Mouse (Mus musculus) cerebellum, adult 8-10 months (tissue): ENCODE data around the gene Fnip2.
"Not testable (repeated sequence)": the region's sequence is repeated elsewhere in the genome, so short reads cannot be mapped to it uniquely, and the experiment has no call there.

Experiments used
- DNase-seq: peaks from one replicate; pipeline ENCODE4 v3.0.0; 2022

Fnip2 gene

DNA sequence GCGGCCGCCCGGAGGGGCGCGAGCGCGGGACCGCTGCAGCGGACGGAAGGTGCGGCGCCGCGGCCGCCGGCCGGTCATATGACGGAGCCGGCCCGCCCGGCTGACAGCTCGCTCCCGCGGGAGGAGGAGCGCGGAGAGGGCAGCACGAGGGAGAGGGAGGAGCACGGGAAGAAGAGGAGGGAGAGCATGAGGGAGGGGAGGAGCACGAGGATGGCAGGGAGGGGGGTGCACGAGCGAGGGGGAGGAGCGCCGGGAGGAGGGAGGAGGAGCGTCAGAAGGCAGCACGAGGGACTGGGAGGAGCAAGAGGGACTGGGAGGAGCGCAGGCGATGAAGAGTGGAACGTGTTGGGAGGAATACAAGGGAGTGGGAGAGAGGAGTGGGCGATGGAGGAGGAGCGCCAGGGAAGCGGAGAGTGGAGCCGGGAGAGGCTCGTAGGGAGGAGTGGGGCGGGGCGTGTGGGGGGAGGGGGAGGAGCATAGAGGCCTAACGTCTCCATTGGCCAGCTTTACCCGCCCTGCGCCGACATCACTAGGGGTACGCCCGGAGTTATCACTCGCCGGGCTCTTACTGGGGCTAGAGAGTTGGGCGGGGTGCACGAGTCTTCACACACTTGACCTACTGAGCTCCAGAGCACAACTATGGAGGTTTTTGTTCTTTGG is at the start of gene Fnip2:
Gene Fnip2, minus strand, starts transcription at position 94 of the 660 bp plus-strand sequence.
- peak; percentile 89 for DNase-seq

DNA sequence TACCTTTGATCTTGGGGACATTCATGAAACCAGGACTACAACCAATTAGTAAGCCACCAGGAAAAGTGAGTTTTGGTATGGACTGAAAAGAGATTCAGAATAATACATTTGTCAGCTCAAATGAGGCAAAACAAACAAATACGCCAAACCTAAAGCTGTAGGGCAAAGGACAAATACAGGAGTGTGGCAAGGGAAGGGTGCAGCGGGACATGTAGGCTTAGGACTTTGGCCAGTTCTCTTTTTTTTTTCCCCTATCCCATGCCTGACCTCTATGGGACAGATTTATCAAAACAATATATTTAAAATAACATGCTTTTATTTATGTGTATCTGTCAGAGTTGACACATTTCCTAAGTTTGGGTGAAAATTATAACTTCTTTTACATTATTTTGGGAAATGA is 42.3 kb upstream of the Fnip2 start:
- no peak for DNase-seq

DNA sequence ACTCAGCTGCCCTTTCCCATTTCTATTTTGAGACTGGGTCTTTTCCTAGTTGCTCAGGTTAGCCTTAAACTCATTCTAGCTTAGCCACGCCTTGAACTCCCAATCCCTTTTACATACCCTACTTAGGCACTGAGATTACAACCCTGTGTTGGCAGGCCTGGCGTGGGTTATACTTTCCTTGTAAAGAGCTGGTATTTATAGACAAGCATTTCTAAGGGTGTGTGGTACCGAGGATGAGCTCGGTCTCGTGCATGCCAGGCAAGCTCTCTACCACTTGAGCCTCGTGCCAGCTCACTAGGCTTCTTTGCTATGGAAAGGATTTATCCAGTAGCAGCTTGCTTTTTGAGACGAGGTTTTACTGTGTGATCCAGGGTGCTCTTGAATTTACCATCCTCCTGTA is 27.9 kb upstream of the Fnip2 start:
- no peak for DNase-seq

DNA sequence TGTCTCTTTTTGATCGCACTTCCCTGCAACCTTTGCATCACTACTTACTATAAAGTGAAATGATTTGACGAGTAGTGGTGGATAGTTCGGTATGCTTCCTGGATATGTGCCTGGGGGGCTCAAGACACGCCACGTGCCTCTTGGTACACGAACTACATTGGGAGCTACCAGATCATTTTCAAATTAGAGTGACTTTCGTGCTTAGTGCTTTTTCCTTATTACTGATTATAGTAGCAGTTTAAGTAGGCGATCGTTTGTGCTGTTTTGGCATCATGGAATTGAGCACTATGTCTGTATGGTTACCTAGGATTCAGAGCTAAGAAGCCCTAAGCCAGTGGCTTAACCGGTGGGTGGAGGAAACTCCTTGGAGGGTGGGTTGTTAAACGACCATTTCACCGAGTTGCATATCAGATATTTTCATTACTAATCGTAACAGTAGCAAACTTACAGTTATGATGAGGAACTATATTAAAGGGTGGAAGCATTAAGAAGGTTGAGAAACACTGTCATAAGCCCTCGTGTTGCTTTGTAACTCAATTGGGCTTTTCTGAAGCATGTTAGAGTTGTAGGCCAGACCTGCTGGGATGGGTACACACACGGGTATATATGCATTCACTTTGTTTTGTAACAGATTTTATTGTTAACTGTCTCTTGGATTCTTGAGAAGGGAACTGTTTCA is 24.3 kb upstream of the Fnip2 start:
- no peak for DNase-seq

DNA sequence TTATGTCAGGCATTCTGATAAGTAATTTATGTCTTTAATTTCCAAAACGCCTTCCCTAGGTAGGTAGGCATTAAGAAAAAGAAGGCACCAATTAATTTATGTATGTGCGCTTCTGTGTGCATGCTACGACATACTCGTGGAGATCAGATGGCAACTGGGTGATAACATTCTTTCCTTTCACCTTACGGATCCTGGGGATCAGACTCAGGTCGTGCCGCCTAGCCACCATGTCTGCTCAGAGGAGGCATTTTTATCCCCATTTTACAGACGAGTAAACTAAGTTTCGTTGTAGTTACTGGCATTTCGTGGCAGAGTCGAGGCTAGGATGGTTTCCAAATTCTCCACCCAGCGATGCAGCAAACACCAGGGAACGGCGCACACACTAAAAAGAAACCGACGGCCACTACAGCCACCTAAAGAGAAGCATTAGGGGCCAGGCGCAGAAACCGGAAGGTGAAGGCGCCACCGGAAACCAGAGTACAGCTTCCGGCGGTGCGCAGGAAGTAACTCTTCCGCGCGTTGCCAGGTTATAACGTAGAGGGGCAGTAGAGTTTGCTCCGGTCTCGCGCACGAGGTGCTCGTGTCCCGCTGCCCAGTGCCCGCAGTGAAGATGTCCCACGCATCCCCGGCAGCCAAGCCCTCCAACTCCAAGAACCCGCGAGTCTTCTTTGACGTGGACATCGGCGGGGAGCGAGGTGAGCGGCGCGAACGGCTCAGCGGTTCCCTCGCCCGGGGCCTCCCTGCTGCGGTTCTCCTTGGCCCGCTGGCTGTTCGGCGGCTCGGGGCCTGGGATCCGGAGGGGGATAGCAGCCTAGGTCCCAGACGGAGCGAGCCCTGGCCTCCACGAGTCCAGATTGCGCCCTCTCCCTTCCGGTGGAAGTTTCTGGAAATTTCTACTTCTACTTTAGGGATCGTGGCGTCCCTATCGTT is 23.5 kb upstream of the Fnip2 start, which contains the start of gene Ppid:
Gene Ppid, plus strand, starts transcription at position 480 of the 930 bp plus-strand sequence.
- DNase-seq = peak; percentile 70

DNA sequence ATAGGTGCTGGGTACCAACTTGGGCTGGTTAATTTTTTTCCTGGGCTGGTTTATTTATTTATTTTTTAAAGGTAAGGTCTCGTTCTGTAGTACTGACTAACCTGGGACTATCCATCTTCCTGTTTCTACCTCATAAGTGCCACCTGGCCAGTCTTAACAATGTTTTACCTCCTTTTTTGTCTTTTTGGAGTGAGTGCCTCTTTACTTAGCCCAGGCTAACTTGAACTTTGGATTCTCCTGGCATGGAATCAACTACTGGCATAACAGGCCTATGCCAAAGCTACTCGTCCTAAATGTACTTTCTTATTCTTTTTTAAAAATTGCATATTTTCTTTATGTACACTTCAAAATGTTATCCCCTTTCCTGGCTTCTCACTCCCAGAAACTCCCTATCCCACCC is 22.1 kb upstream of the Fnip2 start:
- DNase-seq = no peak

DNA sequence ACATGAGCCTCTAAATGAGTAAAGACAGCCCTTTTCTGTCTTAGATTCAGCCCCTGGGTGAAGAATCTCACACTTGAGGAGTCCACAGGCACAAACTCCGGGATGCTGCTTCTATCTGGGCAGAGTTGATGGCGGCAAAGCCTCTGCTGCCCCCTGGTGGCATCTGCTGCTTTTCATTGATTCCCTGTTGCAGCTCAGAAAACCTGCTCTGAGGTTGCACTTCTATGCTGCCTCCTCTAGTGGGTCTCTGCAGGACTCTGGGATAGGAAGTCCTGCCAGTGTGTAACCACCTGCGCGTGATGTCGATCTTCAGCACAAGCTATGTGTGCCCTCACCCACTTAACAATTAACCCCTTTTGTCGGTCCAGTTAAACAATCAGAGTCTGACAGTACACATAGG is 19.2 kb upstream of the Fnip2 start:
- DNase-seq = peak; percentile 94

DNA sequence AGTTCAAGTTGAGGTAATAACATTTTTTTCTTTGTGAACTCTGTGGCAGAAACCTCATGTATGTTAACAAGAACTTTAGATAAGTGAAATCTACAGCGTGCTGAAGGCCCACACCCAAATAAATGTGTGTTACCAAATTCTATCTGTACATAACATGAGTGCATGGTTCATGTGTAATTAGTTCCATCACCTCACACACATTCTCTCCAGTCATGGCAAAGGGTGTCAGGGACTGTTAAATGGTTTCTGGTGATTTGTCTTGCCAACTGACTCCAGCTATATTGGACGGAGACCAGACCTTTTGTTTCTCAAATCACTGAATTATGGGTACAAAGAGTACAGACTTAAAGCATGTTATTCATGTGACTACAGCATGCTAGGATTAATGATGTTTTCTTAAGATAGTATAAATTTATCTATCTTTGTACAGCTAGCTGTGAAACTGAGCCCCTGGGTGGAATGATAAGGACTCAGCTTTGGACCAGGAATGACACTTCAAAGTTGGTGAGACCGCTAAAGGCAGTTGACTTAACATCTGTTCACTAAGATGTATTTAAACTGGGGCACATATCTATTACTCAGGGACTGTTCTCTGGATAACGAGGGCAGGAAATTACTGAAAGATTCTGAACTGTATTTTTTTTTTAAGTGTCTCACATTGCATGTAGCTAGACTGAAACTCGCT is 12.4 kb upstream of the Fnip2 start:
- no peak for DNase-seq

DNA sequence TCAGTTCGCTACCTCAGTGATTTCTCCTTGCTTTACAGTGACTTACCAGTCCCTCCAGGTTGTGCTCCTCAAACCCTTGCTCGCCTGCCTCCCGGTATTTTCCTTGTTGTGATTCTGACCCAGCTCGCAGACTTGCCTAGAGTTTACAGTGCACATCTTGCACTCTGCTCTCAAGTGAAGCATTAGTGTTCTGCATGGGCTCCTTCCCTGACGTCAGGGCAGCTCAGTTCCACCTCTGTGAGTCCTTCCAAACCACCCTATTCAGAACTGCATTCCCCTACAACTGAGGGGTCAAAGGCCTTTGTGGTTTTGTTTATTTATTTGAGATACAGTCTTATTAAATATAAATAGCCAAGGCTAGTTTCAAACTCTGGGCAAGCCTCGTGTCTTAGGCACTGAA is 10.6 kb upstream of the Fnip2 start:
- no peak for DNase-seq

DNA sequence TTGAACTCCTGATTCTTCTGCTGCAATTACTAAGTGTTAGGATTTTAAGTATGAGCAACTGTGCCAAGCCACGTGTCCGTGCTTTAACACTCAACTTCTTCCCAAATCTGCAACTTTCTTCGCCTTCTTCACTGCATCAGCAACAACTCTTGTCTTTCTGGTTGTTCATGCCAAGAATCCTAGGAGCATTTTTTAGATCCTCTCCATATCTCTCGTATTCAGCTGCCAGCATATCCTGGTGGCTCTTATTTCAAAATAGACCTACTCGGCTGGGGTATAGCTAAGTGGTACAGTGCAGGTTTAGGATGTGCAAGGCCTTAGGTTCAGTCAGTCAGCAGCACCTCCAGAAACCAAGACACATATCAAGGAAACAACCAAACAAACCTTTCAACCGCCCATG is 10.0 kb upstream of the Fnip2 start:
- no peak for DNase-seq

DNA sequence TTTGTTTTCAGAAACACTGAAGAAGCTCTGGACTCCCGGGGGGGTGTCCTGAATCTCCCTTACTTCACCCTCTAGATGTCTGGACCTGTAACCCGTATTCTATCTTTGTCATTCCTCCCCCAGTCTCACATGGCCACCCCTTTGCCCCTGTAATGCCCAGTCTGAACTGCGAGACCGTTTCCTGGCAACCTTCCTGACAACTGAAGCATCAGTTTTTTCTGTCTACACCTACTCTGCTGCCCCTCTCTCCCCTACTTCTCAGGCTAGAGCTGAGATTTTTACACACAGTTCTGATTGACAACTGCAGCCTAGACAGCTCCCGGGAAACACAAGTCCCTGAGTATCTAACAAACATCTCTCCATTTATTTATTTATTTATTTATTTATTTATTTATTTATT is 9.3 kb upstream of the Fnip2 start:
- DNase-seq = no peak

DNA sequence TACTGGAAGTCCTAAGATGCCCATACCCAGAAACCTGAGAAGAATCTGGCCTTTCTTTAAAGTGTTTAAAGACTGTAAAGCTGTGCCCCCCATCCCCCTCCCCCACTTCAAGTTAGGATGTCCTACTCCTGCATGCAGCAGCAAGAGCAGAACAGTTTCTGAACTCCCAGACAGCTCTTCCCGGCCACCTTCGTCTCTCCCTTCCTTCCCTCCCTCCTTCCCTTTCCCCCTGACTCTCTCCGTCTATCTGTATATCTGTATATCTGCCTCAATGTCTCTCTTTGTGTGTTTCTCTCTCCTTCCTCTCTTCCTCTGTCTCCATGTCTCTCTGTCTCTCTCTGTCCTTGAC is 8.8 kb upstream of the Fnip2 start:
- no peak for DNase-seq

DNA sequence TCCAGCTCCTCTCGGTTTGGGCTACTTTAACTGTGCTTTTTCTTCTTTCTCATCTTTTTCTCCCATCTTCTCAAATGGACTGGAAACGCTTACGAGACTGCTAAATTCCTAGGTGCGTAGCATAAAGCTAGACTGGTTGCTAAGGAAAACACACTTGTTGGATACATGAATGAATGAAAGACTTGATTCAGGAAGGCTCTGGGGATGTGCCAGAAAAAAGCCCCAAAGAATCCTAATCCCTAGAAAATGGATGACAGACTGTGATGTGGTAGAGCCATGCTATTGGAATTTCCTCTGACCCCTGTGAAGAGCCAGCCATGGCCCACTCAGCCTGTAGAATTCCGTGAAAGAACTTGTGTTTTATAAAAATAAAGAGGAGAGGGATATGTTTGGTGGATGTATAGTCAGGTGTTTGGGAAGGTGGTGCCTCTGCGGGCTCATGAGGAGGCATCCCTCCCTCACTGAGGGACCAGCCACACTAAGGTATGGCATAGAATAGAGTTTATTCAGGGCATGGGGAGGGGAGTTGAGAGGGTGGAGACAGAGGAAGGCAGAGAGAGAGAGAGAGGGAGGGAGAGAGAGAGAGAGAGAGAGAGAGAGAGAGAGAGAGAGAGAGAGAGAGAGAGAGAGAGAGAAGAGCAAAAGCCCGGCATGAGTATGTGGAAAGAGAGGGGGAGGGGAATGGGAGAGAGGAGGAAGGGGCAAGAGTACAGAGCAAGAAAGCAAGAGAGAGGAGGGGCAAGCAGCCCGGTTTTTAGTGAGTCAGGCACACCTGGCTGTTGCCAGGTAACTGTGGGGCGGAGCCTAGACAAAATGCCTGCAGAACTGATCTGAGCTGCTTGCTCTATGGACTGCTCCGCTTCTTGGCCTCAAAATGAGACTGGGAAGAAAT is 8.2 kb upstream of the Fnip2 start:
- no peak for DNase-seq

DNA sequence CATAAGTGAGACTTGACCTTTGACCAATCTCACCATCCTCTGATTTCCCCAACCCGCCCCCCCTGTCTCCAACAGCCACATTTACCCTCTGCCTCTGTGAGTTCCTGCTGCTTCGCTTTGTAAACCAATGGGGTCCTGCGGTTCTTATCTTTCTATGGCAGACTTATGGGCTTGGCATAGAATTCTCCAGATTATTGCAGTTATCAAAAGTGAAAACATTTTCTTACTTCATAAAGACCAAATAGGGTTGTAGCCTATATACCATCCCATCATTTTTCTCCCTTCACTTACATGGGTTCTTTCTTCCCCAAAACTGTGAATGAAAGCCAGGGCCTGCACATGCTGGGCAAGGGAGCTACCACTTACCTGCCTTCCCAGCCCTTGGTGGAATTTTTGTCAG is 6.7 kb upstream of the Fnip2 start:
- DNase-seq = no peak

DNA sequence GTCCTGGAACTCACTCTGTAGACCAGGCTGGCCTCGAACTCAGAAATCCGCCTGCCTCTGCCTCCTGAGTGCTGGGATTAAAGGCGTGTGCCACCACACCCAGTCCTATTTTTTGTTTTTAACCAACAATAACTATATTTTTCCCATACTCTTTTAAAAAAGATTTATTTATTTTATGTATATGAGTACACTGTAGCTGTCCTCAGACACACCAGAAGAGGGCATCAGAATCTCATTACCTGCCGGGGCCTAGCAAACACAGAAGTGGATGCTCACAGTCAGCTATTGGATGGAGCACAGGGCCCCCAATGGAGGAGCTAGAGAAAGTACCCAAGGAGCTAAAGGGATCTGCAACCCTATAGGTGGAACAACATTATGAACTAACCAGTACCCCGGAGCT is 5.8 kb upstream of the Fnip2 start:
- DNase-seq = not testable (repeated sequence)

DNA sequence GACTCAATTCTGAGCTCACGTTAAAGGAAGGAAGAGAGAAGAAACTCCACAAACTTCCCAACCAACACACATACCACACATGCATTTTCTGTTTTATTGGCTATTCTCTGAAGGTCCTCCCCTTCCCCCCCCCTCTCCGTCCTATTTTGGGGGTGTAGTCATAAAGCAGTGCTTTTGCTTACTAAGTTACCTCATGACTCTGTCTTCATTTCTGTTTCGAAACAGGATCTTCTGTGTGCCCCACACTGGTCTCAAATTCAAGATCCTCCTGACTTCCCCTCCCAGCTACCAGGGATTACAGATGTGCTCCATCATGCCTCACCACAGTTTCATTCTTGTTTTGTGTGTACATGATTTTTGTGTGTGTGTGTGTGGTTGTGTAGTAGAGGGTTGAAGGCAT is 4.8 kb upstream of the Fnip2 start:
- DNase-seq = no peak

DNA sequence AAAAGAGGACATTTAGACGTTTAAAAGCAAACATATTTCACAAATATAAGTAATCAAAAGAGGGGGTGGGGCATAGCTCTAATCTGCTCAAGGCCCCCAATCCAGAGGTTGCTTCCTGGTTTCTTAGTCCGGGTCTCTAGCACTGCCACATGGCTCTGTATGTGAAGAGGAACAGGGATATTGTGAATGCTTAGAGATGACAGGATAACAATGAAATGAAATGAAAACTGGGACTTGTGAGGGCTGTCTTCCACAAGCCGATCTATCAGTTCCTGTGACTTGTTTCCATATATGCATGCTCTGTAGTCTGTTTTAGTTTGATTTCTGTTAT is 1.7 kb upstream of the Fnip2 start:
- DNase-seq = no peak

DNA sequence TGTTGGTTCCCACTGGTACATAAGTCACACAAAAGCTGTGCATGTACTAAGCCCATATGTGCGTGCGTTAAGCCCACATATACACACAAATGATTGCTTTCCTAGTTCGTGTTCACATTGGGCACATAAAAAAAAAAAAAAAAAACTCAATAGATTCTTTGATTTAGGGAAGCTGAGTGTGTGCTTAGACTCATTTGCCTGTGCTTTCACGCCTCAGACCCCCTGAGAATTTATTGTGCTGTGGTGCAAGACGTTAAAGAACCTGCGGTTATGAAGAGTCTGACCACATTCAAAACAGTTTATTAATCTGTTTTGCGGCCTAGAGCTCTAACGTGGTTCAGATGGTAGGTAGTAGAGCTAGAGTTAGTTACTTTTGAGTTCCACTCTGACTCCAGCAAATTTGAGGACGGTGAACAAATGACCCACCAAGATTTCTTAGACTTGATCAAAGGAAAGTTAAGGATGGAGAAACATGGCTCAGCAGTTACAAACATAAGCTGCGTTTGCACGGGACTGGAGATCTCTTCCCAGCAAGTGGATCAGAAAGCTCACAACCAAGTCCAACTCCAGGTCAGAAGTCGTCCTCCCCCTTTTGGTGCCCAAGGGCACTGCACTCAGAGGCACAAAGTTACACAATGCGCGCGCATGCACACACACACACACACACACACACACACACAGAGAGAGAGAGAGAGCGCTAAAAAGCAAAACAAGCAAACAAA is 1.2 kb upstream of the Fnip2 start:
- no peak for DNase-seq

DNA sequence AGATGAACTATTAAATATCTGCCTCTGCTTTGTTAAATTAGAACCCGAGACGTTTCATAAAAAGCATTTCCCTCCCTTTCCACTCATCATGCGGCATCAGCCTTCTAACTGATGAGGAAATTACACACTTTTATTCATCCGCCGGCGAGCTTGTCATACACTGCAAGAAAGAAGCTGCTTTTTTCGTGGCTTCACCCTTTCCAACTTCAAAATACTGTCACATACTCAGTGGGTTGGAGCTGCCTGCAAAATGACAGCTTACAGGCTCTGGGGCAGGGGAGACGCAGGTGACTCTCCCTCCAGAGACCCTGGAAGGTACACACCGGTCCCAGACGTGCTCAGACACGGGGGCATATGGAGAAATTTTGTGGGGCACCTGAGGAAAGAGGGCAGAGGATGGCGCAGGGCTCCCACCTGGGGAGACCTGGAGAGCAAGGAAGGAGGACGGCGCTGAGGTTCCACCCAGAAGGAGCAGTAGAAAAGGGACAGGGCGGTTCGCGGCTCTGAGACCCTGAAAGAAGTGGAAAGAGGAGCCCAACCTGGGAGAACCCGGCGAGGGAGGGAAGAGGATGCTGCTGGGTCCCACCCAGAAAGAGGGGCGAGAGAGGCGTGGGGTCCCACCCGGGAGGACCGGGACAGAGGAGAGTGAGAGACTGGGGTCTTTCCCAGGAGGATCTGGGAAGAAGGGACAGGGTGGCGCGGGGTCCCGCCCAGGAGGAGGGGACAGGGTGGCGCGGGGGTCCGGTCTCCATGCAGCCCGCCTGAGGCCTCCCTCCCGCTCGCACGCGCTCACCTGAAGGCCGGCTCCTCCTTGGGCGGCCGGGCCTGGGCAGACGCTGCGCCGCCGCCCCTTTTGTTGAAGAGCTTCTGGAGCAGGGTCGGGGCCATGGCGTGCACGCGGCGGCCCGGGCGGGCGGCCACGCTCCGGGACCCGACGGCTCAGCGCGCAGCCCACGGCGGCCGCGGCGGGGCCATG is 592 bp downstream of the Fnip2 start:
- DNase-seq = no peak

DNA sequence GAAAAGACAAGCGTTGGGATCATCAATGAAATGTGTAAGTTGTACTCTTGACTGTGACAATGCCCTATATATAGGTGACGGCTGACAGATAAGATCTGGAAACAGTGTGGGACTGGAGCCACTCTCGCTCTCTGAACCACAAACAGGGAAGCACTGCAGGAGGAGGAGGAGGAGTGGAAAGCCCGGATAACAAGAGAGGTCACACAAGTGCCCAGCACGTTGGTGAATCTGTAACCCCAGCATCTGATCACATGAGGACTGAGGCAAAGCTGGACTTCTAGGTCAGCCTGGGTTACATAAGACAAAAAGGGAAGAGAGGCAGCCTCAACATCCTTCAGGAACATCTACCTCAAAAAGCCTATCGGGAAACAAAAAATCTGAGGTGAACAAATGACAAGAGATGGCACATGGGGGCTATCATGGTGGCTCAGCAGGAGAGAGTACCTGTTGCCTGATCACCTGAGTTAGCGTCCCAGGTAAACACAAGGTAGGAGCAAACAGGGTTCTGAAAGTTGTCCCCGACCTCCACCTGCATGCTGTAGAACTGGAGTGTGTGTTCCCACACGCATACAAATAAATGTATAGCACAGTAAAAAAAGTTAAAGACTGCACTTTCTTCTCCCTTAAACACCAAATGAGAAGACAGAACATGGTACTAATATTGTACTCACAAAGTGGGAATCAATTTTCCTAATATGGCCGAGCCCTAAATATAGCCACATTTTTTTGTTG is 2.6 kb downstream of the Fnip2 start:
- no peak for DNase-seq
